Mouse (Mus musculus) embryo, embryonic 10 days (tissue): ENCODE data around the gene Cep170.

Experiments used
- DNase-seq: peaks from one replicate; pipeline ENCODE4 v3.0.0-alpha.2; 2015; ENCODE audit warnings: low spot score

Gene Cep170

DNA sequence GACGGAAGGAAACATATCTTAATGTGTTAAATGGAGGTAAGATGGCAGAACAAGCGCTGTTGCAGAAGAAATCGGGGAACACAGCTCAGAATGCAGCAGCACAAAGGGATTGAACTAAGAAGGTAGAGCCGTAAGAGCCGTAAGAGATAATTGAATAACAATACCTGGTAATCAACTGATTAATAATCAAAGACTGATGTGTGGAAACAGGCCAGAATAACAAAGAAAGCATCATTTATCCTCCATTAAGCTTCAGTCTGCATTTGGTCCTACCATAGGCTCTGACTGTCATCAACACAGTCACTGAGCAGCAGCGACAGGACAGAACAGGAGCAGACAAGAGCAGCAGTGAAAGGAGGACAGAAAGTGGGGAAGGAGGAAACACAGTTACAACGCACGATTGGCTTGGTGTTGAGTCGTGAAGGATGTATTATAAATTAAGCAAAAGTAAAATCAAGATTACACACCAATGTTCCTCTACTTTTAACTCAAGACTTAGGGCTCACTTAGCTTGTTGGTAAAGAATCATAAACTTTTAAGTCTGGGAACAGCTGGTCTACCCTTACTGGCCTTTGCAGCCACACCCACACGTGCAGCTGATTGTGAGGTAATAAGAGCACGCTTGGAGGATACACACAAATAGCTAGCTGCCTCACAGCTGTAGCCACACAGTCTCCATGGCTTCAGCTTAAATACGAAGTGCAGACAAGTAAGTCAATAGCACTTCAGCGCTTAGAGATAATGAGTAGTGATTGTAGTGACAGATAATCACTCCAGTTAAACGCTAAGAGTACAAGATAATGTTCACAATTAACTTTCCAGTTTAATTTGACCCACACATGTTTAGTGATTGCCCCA is 59.8 kb downstream of the Cep170 start:
- DNase-seq = peak; percentile 19

DNA sequence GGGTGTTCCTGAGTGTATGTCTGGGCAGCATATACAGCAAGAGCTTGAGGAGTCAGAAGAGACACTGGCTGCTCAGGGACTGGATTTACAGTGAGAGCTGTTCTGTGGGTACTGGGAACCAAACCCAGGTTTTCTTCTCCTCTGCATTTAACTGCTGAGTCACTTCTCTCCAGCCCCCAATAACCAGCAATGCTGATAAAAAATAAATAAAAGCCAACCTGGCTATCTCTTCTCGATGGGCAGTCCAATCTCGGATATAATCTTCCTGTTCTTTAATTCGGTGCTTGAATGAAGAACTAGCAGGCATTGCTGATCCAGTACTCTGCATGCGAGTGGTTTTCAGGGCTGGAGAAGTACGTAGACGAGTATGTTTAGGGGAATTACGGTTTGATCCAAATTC is 64.2 kb downstream of the Cep170 start:
- no peak for DNase-seq

DNA sequence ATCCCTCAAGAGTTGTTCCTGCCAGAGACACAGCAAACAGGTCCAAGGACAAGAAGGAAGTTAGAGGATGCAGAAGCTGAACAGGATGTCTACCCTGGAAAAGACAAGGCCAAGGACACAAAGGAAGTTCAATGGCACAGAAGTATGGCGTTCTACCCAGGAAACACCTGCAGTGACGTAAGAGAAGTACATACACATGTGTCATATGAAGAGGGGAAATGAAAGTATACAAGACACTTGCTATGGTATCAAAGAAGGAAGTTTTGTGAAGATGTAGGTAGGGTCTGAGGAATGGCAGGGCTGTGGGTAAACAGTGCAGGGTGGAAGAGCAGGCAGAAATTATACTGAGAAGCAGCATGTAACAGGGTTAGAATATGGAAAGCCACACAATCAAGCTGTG is 81.0 kb downstream of the Cep170 start:
- no peak for DNase-seq

DNA sequence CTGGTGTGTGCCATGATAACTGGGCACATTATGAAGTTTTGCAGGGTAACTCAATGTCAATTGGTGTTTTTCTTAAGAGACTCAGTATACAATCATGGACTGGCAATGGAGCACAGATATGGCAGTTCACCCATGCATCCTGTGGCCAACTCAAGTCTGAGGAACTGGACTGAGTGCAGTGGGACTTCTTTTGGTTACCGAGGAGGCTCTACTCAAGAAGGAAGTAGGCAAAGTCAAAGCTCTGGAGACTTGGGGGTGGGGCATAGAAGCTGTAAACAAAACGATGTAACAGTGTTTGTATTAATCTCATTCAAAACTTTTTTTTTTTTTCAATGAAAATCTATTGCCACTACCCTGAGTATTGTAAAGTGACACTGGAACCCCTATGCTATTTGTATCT is 83.3 kb downstream of the Cep170 start:
- no peak for DNase-seq

DNA sequence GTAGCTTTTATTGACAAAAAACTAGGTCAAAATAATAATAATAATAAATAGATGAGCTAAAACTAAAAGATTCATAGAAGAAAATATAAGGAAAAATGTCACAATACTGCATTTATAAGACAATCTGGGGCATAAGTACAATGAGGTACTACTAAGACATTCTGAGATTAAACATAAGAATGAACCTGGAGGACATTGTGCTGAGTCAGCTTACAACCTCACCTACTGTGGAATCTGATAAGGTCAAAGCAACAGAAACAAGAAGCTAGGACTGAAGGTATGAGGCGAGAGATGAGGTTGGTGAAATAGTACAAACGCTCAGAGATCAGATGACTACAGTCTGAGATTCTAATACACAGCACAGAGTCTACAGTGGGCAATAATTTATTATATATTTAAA is 86.5 kb downstream of the Cep170 start:
- DNase-seq = no peak

DNA sequence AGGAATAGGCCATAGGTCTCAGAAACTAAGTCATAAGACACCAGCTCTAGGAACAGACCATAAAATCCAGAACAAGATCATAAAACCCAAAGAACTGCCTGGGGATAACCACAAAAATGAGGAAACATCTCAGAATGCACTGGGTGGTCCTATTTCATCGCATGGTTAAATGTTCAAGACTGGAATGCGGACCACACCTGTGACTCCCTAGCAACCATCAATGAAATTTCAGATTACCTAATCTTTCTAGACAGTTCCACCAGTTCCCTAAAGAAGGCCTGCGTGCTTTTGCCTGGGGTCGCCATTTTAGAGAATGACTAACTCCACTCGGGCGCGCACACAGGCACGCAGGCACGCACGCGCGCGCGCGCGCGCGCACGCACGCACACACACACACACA is 89.1 kb downstream of the Cep170 start:
- DNase-seq = no peak

- no peak for DNase-seq
Observed at GRCm38 (mm10) chr1:176723858-176724713, 89.8 kb downstream of the Cep170 start.

DNA sequence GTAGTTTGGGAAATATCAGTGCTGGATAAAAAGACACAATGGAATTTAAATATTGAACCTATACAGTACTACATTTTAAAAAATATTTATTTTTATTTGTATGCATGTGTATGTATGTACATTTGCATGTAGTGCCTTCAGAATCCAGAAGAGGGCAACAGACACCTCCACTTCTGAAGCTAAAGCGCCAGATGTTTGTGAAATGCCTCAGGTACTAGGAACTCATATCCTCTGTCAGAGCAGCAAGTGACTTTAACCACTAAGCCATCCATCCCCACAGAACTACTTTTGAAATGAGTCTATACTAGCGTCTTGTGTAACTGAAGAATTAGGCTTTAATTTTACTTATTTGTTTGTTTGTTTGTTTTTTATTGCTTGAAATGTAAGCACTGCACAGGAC is 101.4 kb downstream of the Cep170 start:
- peak; percentile 71 for DNase-seq

- DNase-seq = no peak
Observed at GRCm38 (mm10) chr1:176700226-176700625, 113.6 kb downstream of the Cep170 start.

- DNase-seq = peak; percentile 24
Observed at GRCm38 (mm10) chr1:176699793-176700192, 114.1 kb downstream of the Cep170 start.

GRCm38 (mm10) chr1:176698647-176699046 is 115.2 kb downstream of the Cep170 start:
- no peak for DNase-seq

- peak; percentile 89 for DNase-seq
Observed at GRCm38 (mm10) chr1:176697091-176697490, 116.8 kb downstream of the Cep170 start.

DNA sequence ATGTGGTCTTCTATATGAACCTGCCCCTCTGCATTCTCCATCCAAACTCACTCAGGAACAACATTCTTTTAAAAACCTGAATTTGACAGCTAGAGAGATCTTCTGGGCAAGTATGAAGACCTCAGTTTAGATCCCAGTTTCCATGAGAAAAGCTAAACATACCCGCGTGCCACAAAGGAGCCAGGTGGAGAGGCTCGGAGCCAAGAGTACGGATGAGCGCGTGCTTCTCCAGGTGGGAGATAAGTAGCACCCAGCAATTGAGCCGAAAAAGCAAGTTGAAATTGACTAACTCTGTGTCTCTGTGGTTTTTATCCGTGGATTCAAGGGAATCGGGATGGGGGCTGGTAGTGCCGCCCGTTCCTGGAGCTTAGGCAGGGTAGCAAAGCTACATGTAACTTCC is 122.8 kb downstream of the Cep170 start:
- DNase-seq = no peak

- no peak for DNase-seq
Observed at GRCm38 (mm10) chr1:176688251-176688880, 125.5 kb downstream of the Cep170 start.
